Mouse (Mus musculus) midbrain, embryonic 10.5 days (tissue): ENCODE measurements around the gene Arhgef28. TPM values are rescaled to one million over a fixed set of nuclear protein-coding genes. Genes with fewer than 3 reads are reported as not detected.

Source experiments
- DNase-seq: peaks from one replicate; pipeline ENCODE4 v3.0.0-alpha.2; 2017; ENCODE audit warnings: low spot score
- H3K27ac ChIP-seq: fragments of 300-500 bp; sonication (generic); replicated peaks from 2 replicates; pipeline ENCODE4 v1.5.1; 2016; ENCODE audit warnings: mild to moderate bottlenecking
- H3K27me3 ChIP-seq: fragments of 300-500 bp; sonication (generic); 2 replicates; pipeline ENCODE4 v1.6.1; 2016; ENCODE audit warnings: low read depth, mild to moderate bottlenecking; ENCODE audit not compliant: poor library complexity, severe bottlenecking
- H3K36me3 ChIP-seq: fragments of 300-500 bp; sonication (generic); 2 replicates; pipeline ENCODE4 v1.6.1; 2016; ENCODE audit warnings: mild to moderate bottlenecking, moderate library complexity
- H3K4me1 ChIP-seq: fragments of 300-500 bp; sonication (generic); 2 replicates; pipeline ENCODE4 v1.6.1; 2016
- H3K4me3 ChIP-seq: fragments of 300-500 bp; sonication (generic); 2 replicates; pipeline ENCODE4 v1.5.1; 2016; ENCODE audit warnings: mild to moderate bottlenecking, moderate library complexity
- H3K9me3 ChIP-seq: fragments of 300-500 bp; sonication (generic); replicated peaks from 2 replicates; pipeline ENCODE4 v1.6.1; 2016; ENCODE audit warnings: mild to moderate bottlenecking
- WGBS: fragments of 180-500 bp; shearing (Covaris S2); methylation state at CpG from one replicate; pipeline ENCODE4 v1.1.7; 2016; 5-methylcytosine and 5-hydroxymethylcytosine counted together
- polyA plus RNA-seq: library from polyadenylated mRNA; unstranded; fragments of >200 nt; fragmentation: Nextera tagmentation; extraction: Ambion mirVana; gene quantifications from 2 replicates; pipeline ENCODE4 v1.2.1, GENCODE M21; 2016

Arhgef28 gene
- 8.9 and 10.0 TPM in 2 replicates for polyA plus RNA-seq

DNA sequence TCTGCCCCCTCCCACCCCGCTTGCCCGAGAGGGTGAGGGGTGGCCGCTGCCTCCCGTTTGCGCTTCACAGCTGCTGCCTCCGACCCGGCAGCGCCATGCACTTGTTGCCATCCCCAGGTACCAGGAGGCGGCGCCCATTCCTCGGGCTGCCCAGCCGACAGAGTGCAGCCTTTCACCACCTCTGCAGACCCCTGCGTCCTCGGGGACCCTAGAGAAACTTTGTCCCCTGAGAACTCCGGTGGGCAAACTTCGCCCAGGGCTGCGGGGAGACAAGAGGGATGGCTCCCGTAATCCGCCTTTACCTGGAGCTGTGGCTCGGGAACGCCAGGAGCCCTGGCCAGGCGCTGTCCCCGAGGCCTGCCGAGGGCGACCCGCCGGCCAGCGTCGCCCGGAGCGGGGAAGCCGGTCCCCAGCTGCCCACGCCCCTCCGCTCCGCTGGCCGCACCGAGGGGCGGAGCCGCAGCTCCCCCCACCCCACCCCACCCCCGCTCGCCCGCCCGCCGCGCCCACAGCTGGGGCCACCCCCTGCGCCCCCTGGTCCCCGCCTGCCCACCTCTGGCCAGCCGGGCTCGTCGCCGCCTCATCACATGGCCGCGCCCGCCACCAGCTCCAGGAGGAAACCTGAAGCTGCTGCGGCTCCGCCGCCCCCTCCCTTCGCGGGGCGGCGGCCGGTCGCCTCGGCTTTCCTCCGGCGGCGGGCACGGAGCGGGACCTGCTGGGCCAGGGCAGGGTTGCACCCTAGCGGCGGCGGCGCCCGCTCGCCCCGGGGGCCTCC lies at the start of gene Arhgef28:
Gene Arhgef28, minus strand, starts transcription at position 669 of the 775 bp plus-strand sequence.
- WGBS = under 1% methylated on average over 63 of the region's 76 CpGs

GRCm38 (mm10) chr13:98254921-98255320 lies 48.7 kb upstream of the Arhgef28 start:
- Histone ChIP-seq H3K27me3 (no peaks in the 10 kb centered on the region), H3K4me3 (no peak overlapping the region), H3K4me1 (no peaks in the 10 kb centered on the region), H3K9me3 (no peaks in the 10 kb centered on the region), H3K27ac (no peak overlapping the region), H3K36me3 (peaks cover 99% of the 10 kb centered on the region)
- no peak for DNase-seq
- 82% methylated on average over 9 of the region's 9 CpGs for WGBS

More for the DNA sequence above, at the start of gene Arhgef28:
- Histone ChIP-seq H3K4me1 (peaks cover 37% of the 10 kb centered on the region), H3K4me3 (peak within 1 kb of the TSS; percentile 69), H3K27ac (peak within 1 kb of the TSS; percentile 90), H3K36me3 (no peaks in the 10 kb centered on the region), H3K9me3 (no peaks in the 10 kb centered on the region), H3K27me3 (peaks cover 36% of the 10 kb centered on the region)
- DNase-seq = peak; percentile 82

DNA sequence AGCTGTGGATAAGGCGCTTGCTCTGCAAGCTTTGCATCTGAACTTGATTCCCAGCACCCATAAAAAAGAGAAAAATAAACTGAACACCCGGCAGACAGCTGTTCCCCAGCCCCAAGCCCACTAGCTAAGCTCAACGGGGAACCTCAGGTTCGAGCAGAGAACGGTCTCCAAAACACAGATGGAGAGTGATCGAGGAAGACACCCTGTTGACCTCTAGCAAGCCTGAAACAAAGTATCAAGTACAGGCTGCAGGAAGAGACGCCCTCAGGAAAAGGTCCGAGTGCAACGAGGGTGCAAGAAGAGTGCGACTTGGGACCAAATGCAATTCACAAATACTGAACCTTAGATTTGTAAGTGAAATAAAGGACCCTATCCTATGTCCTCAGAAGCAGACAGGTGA lies 43.4 kb upstream of the Arhgef28 start:
- H3K27me3 ChIP-seq = no peaks in the 10 kb centered on the region
- no peak overlapping the region for H3K27ac ChIP-seq
- H3K4me1 ChIP-seq = no peaks in the 10 kb centered on the region
- H3K4me3 ChIP-seq = no peak overlapping the region
- peaks cover 76% of the 10 kb centered on the region for H3K36me3 ChIP-seq
- no peaks in the 10 kb centered on the region for H3K9me3 ChIP-seq
- 92% methylated on average over 10 of the region's 10 CpGs for WGBS
- DNase-seq = no peak

DNA sequence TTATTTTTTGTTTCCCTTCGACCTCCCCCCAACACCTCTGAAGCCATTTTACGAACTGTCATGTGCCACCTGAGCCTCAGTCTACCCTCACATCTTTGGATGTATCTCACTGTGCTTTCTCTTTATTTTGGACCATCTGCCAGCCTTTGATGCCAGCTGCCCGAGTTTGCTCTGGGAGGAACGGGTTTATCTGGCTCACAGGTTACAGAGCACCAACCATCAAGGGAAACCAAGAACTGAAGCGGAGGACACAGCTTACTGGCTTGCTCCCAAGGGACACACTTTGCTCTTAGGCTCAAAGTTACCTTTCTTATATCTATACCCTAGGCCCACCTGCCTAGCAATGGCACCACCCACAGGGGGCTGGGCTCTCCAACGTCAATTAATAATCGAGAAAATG lies 39.1 kb upstream of the Arhgef28 start:
- Histone ChIP-seq H3K27me3 (no peaks in the 10 kb centered on the region), H3K27ac (no peak overlapping the region), H3K4me3 (no peak overlapping the region), H3K36me3 (peaks cover 34% of the 10 kb centered on the region), H3K9me3 (no peaks in the 10 kb centered on the region), H3K4me1 (no peaks in the 10 kb centered on the region)
- 79% methylated on average over 7 of the region's 7 CpGs for WGBS
- DNase-seq = no peak

DNA sequence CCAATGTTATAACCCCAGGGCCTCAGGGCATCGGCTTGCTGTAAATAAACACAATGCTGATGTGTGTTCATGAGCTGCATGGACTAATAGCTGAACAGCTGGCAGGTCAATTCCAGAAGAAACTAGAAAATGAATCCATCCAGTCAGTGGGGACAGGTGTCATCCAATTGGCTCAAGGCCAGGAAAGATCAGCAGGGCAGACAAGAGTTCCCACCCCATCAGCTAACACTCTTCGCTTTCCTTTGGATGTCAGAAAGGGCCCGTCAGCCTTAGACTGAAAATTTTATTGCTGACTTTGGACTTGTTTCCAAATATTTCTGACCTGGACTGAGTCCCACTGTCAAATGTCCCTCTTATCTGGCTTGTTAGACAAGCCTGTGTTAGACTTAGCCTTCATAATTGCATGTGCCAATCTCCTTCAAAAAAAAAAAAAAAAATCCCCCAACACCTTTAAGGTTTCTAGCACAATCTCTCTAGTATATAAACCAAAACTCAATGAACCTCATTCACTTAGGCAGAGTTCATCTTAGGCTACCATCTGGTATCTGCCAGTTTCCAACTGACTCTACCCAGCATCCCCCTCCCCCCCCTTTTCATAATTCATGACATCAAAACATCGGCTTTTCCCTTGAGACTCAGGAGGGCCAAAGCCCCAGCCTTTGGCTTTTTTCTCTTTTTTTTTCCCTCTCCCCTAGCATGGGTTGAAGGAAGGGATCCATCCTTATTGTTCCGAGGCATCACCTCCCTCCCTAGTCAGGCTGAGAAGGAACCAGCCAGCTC lies 38.5 kb upstream of the Arhgef28 start:
- DNase-seq = no peak
- no peak overlapping the region for H3K27ac ChIP-seq
- H3K27me3 ChIP-seq = no peaks in the 10 kb centered on the region
- H3K9me3 ChIP-seq = no peaks in the 10 kb centered on the region
- H3K4me1 ChIP-seq = no peaks in the 10 kb centered on the region
- H3K36me3 ChIP-seq = peaks cover 28% of the 10 kb centered on the region
- 83% methylated on average over 5 of the region's 5 CpGs for WGBS
- no peak overlapping the region for H3K4me3 ChIP-seq

DNA sequence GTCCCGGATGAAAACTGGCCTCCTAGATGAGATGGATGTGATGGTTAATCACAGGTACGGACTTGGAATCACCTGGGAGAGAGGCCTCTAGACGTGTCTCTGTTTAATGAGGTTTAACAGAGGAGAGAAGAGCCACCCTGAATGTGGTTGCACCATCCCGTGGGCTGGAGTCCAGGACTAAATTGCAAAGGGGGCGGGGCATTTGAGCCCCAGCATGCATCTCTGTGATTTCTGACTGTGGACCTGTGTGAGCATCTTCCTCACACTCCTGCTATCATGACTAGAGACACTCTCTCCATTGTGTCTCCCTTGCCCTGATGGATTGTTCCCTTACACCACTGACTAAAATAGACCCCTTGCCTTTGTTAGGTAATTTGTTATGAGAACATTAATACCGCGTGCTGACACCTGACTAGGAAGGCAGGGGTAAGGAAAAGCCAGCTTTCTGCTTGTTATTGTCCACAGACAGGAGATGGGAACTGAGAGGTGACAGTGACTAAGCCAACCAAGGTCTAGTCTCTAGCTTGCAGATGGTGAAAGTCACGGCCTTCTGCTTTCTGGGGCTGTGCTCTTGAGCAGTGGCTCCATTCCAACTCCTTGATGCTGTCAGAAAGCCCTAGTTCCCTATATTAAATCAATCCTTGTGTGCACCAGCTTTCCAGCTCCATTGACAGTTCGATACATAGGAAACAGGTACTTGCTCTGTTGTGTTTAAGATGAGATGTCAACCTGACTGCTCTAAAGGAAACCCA lies 35.5 kb upstream of the Arhgef28 start:
- Histone ChIP-seq H3K9me3 (no peaks in the 10 kb centered on the region), H3K27me3 (no peaks in the 10 kb centered on the region), H3K4me3 (no peak overlapping the region), H3K27ac (no peak overlapping the region), H3K4me1 (no peaks in the 10 kb centered on the region), H3K36me3 (no peaks in the 10 kb centered on the region)
- no peak for DNase-seq
- 80% methylated on average over 9 of the region's 9 CpGs for WGBS

DNA sequence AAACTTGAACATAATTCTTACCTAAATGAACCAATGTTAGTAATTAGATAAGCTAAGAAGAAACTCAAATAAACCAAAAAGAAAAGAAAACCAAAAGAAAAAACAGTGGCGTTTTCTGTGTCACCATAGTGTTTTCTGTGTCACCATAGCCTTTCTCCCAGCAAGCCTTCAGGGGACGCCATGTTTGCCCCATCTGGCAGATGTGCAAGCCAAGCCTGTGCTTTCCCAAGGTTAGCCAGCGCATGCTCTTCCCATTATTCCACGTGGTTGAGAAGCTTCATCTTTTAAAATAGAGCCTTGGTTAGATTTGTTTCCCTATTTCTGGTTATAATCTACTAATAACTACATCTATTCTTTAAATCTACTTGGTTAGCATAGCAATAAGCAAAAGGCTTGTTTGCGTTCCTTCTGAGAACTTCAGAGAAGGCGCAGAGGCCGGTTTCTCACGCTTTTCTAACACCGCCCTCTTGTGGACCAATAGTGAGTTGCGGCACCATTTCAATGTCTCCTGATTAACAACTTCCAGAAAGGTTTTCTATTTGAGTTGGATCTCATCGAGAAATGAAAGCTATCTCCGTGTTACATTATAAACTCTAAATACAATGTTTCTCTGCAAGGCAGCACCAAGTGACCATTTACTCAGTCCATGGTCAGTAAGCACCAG lies 33.9 kb upstream of the Arhgef28 start:
- Histone ChIP-seq H3K4me3 (no peak overlapping the region), H3K4me1 (no peaks in the 10 kb centered on the region), H3K27ac (no peak overlapping the region), H3K36me3 (no peaks in the 10 kb centered on the region), H3K27me3 (no peaks in the 10 kb centered on the region), H3K9me3 (no peaks in the 10 kb centered on the region)
- WGBS = 23% methylated on average over 12 of the region's 12 CpGs
- peak; percentile 65 for DNase-seq

- no peak overlapping the region for H3K27ac ChIP-seq
- no peaks in the 10 kb centered on the region for H3K27me3 ChIP-seq
- no peak overlapping the region for H3K4me3 ChIP-seq
- H3K9me3 ChIP-seq = no peaks in the 10 kb centered on the region
- H3K36me3 ChIP-seq = no peaks in the 10 kb centered on the region
- H3K4me1 ChIP-seq = peaks cover 3% of the 10 kb centered on the region; the same call in 1 of the 2 replicates
- no peak for DNase-seq
- 86% methylated on average over 6 of the region's 6 CpGs for WGBS
Measured at GRCm38 (mm10) chr13:98235451-98235850, 29.2 kb upstream of the Arhgef28 start.

DNA sequence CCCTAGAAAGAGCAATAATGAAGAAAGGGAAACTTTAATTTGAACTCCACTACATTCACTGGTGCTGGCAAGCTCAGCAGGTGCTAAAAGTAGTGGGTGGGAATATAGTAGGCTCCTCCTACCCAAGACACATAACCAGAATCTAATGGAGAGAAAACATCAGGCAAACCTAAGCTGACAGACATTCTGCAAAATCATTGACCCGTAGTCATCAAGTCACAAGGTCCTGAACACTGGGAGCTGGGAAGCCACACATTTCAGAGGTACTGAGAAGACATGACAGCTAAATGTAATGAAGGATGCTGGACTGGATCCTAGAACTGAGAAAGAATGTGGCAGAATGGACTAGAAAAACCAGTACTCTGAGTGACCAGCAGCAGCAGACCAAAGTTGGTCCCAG lies 24.3 kb upstream of the Arhgef28 start:
- Histone ChIP-seq H3K36me3 (no peaks in the 10 kb centered on the region), H3K27ac (no peak overlapping the region), H3K27me3 (no peaks in the 10 kb centered on the region), H3K9me3 (no peaks in the 10 kb centered on the region), H3K4me3 (no peak overlapping the region), H3K4me1 (peaks cover 13% of the 10 kb centered on the region; the same call in 1 of the 2 replicates)
- no peak for DNase-seq
- WGBS = 84% methylated on average over 1 of the region's 1 CpGs

GRCm38 (mm10) chr13:98226225-98226624 lies 20.0 kb upstream of the Arhgef28 start:
- H3K4me3 ChIP-seq = no peak overlapping the region
- WGBS = 83% methylated on average over 2 of the region's 2 CpGs
- DNase-seq = no peak
- no peaks in the 10 kb centered on the region for H3K36me3 ChIP-seq
- no peaks in the 10 kb centered on the region for H3K9me3 ChIP-seq
- H3K27ac ChIP-seq = no peak overlapping the region
- H3K27me3 ChIP-seq = no peaks in the 10 kb centered on the region
- H3K4me1 ChIP-seq = peaks cover 16% of the 10 kb centered on the region; the same call in 1 of the 2 replicates

DNA sequence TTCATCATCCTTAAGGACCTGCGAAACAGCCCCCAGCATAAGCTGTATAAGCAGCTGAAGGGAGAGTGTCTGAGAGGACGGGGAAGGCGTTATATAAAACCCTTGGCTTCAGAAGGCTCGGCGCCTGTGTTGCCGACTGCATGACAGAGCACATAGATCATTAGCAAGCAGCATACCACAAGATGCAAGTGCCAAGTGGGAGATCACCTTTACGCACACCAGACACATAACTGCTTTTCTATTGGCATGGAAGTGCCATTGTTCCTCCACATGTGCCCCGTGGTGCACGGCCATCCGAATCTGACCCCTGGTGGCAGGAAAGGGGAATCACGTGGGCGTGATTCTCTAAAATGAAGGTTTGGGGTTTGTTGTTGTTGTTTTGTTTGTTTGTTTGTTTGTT lies 16.6 kb upstream of the Arhgef28 start:
- 42% methylated on average over 12 of the region's 12 CpGs for WGBS
- Histone ChIP-seq H3K4me1 (0 out of 2 replicates have a peak, but pooled peaks cover 3% of the 10 kb centered on the region), H3K27ac (peak overlapping the region; percentile 46), H3K9me3 (no peaks in the 10 kb centered on the region), H3K36me3 (no peaks in the 10 kb centered on the region), H3K27me3 (no peaks in the 10 kb centered on the region), H3K4me3 (no peak overlapping the region)
- peak; percentile 36 for DNase-seq

- Histone ChIP-seq H3K27me3 (peaks cover 21% of the 10 kb centered on the region), H3K4me1 (peaks cover 21% of the 10 kb centered on the region), H3K36me3 (no peaks in the 10 kb centered on the region), H3K27ac (no peak overlapping the region), H3K9me3 (no peaks in the 10 kb centered on the region), H3K4me3 (no peak overlapping the region)
- WGBS = 88% methylated on average over 7 of the region's 7 CpGs
- DNase-seq = no peak
Measured at GRCm38 (mm10) chr13:98210137-98210536, 3.9 kb upstream of the Arhgef28 start.
